Mouse (Mus musculus) neural tube, embryonic 13.5 days (tissue): ENCODE measurements at regions not wholly inside any gene's neighbourhood (a gene's known extent, or its start where the extent isn't known, plus 50 kb on each side); places are given as distances from the start of the nearest gene placed in this dataset.

ENCODE experiments used
- ATAC-seq: fragments of 200-750 bp; cut with Nextera tagmentation; 2 replicates; pipeline ENCODE4 v1.8.0; 2017; ENCODE audit warnings: low read depth, mild to moderate bottlenecking, moderate TSS enrichment, moderate library complexity
- H3K27ac ChIP-seq: fragments of 300-500 bp; sonication (generic); replicated peaks from 2 replicates; pipeline ENCODE4 v1.5.1; 2015; ENCODE audit warnings: moderate library complexity, mild to moderate bottlenecking, inconsistent platforms
- H3K27me3 ChIP-seq: fragments of 300-500 bp; sonication (generic); 2 replicates; pipeline ENCODE4 v1.6.1; 2015; ENCODE audit warnings: mild to moderate bottlenecking, inconsistent platforms
- H3K36me3 ChIP-seq: fragments of 300-500 bp; sonication (generic); 2 replicates; pipeline ENCODE4 v1.6.1; 2015; ENCODE audit warnings: mild to moderate bottlenecking, inconsistent platforms
- H3K4me1 ChIP-seq: fragments of 300-500 bp; sonication (generic); replicated peaks from 2 replicates; pipeline ENCODE4 v1.6.1; 2015; ENCODE audit warnings: inconsistent platforms
- H3K4me2 ChIP-seq: fragments of 300-500 bp; sonication (generic); 2 replicates; pipeline ENCODE4 v1.6.1; 2015; ENCODE audit warnings: inconsistent platforms, mild to moderate bottlenecking, moderate library complexity
- H3K4me3 ChIP-seq: fragments of 300-500 bp; sonication (generic); 2 replicates; pipeline ENCODE4 v1.5.1; 2015; ENCODE audit warnings: mild to moderate bottlenecking, inconsistent platforms
- H3K9ac ChIP-seq: fragments of 300-500 bp; sonication (generic); 2 replicates; pipeline ENCODE4 v1.6.1; 2015; ENCODE audit warnings: moderate library complexity, mild to moderate bottlenecking, inconsistent platforms
- H3K9me3 ChIP-seq: fragments of 300-500 bp; sonication (generic); 2 replicates; pipeline ENCODE4 v1.6.1; 2016; ENCODE audit warnings: inconsistent platforms
- WGBS: fragments of 180-500 bp; shearing (Covaris S2); methylation state at CpG from one replicate; pipeline ENCODE4 v1.1.7; 2015; 5-methylcytosine and 5-hydroxymethylcytosine counted together

DNA sequence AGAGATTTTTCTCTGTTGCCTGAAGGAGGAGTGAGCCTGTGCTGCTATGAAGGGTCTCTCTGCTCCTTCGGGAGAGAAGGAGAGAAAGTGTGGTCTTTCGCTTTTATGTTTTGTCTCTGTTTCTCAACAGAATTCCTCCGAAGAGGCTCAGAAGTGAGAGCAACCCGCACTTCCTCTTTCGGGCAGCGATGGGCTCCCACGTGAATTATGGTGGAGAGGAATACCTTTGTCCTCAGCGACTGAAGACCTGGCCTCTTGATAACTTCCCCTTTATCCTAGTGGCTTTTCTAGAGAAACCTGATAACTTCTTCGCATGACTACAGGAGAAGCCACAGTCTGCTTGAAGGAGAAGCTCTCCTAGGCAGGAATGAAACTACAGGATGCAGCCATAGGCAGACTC lies 216.4 kb downstream of the Bcl2l11 start:
- Histone ChIP-seq H3K9ac (no peak overlapping the region), H3K9me3 (no peaks in the 10 kb centered on the region), H3K27me3 (no peaks in the 10 kb centered on the region), H3K4me1 (peaks cover 24% of the 10 kb centered on the region), H3K27ac (no peak overlapping the region), H3K36me3 (no peaks in the 10 kb centered on the region), H3K4me3 (no peak overlapping the region), H3K4me2 (no peak overlapping the region)
- 75% methylated on average over 9 of the region's 9 CpGs for WGBS
- no peak for ATAC-seq

DNA sequence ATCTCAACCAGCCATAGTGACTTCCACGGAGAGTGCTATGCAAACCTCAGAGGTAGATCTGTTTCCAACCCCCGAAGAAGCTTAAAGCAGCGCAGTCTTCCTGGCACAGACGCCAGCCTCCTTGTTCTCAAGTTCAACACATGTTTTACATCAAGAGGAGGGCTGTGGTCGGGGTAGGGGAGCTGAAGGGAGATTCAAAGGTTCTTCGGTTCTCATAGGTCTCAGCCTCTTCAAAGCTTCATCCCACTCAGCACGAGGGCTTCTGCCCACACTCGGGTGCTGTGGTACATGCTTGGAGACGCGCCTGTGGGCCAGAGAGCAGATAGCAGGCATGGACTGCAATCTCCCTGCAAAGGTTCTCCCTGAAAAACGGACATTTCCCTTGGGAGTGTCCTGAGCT lies 219.7 kb downstream of the Bcl2l11 start:
- H3K4me2 ChIP-seq, result no peak overlapping the region
- no peak overlapping the region for H3K9ac ChIP-seq
- H3K4me3 ChIP-seq, result no peak overlapping the region
- H3K27ac ChIP-seq, result no peak overlapping the region
- H3K4me1 ChIP-seq, result no peaks in the 10 kb centered on the region
- 76% methylated on average over 11 of the region's 11 CpGs for WGBS
- no peaks in the 10 kb centered on the region for H3K27me3 ChIP-seq
- H3K9me3 ChIP-seq, result no peaks in the 10 kb centered on the region
- H3K36me3 ChIP-seq, result no peaks in the 10 kb centered on the region
- ATAC-seq, result no peak

DNA sequence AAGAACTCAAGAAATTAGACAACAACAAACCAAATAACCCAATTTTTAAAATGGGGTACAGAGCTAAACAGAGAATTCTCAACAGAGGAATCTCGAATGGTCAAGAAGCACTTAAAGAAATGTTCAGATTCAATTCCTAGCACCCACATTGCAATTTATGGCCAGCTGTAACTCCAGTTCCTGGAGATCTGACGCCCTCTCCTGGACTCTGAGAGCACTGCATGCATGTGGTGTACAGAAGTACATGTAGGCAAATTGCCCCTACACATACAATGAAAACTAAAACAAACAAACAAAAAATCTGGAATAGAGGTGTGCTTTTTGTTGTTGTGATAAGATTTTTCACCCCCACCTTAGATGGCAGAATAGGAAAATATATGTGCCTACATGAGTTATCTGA lies 222.7 kb downstream of the Bcl2l11 start:
- H3K4me2 ChIP-seq, result no peak overlapping the region
- 75% methylated on average over 2 of the region's 2 CpGs for WGBS
- no peak overlapping the region for H3K4me3 ChIP-seq
- ATAC-seq, result no peak
- H3K27me3 ChIP-seq, result no peaks in the 10 kb centered on the region
- no peak overlapping the region for H3K9ac ChIP-seq
- no peaks in the 10 kb centered on the region for H3K36me3 ChIP-seq
- H3K4me1 ChIP-seq, result no peaks in the 10 kb centered on the region
- no peaks in the 10 kb centered on the region for H3K9me3 ChIP-seq
- H3K27ac ChIP-seq, result no peak overlapping the region

GRCm38 (mm10) chr2:128351405-128351804 lies 225.6 kb downstream of the Bcl2l11 start:
- H3K4me2 ChIP-seq, result no peak overlapping the region
- peaks cover 5% of the 10 kb centered on the region for H3K9me3 ChIP-seq
- no peak overlapping the region for H3K9ac ChIP-seq
- ATAC-seq, result no peak
- 90% methylated on average over 16 of the region's 16 CpGs for WGBS
- no peak overlapping the region for H3K4me3 ChIP-seq
- no peaks in the 10 kb centered on the region for H3K4me1 ChIP-seq
- no peaks in the 10 kb centered on the region for H3K27me3 ChIP-seq
- no peaks in the 10 kb centered on the region for H3K36me3 ChIP-seq
- no peak overlapping the region for H3K27ac ChIP-seq

GRCm38 (mm10) chr2:128352533-128352932 lies 226.7 kb downstream of the Bcl2l11 start:
- no peaks in the 10 kb centered on the region for H3K27me3 ChIP-seq
- H3K4me2 ChIP-seq, result no peak overlapping the region
- H3K36me3 ChIP-seq, result no peaks in the 10 kb centered on the region
- no peaks in the 10 kb centered on the region for H3K4me1 ChIP-seq
- ATAC-seq, result no peak
- no peak overlapping the region for H3K9ac ChIP-seq
- no peak overlapping the region for H3K4me3 ChIP-seq
- peaks cover 5% of the 10 kb centered on the region for H3K9me3 ChIP-seq
- H3K27ac ChIP-seq, result no peak overlapping the region
- WGBS, result 90% methylated on average over 1 of the region's 1 CpGs

DNA sequence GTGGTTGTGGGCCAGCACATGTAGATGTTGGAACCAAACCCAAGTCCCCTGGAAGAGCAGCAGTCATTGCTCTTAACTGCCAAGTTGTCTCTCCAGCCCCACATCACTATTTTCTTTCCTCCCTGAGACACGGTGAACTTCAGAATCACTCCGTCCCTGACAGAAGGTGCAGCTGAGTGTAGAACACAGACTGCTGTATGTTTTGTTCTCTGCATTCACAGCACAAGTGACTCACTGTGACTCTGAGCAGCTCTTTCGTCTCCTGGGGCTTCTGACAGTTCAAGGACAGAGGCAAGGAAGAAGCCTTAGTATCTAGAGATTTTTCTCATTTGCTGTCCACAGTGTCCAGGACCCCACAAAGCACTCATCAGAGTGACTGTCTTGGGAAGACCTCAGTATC lies 227.6 kb downstream of the Bcl2l11 start:
- H3K9ac ChIP-seq, result no peak overlapping the region
- 81% methylated on average over 3 of the region's 3 CpGs for WGBS
- H3K36me3 ChIP-seq, result no peaks in the 10 kb centered on the region
- no peaks in the 10 kb centered on the region for H3K27me3 ChIP-seq
- no peak overlapping the region for H3K27ac ChIP-seq
- H3K4me3 ChIP-seq, result no peak overlapping the region
- H3K4me1 ChIP-seq, result no peaks in the 10 kb centered on the region
- no peak overlapping the region for H3K4me2 ChIP-seq
- ATAC-seq, result no peak
- peaks cover 5% of the 10 kb centered on the region for H3K9me3 ChIP-seq

GRCm38 (mm10) chr2:128356326-128356725 lies 230.5 kb downstream of the Bcl2l11 start:
- WGBS, result 80% methylated on average over 4 of the region's 4 CpGs

GRCm38 (mm10) chr2:128359106-128359505 lies 231.9 kb upstream of the Spdye4c start:
- H3K27me3 ChIP-seq, result no peaks in the 10 kb centered on the region
- H3K27ac ChIP-seq, result no peak overlapping the region
- 74% methylated on average over 4 of the region's 4 CpGs for WGBS
- H3K4me1 ChIP-seq, result peaks cover 6% of the 10 kb centered on the region
- ATAC-seq, result no peak
- H3K4me2 ChIP-seq, result no peak overlapping the region
- H3K9me3 ChIP-seq, result peaks cover 5% of the 10 kb centered on the region
- no peak overlapping the region for H3K4me3 ChIP-seq
- H3K9ac ChIP-seq, result no peak overlapping the region
- no peaks in the 10 kb centered on the region for H3K36me3 ChIP-seq

More at GRCm38 (mm10) chr2:128356326-128356725, 230.5 kb downstream of the Bcl2l11 start:
- H3K4me3 ChIP-seq, result no peak overlapping the region
- no peak for ATAC-seq
- H3K27ac ChIP-seq, result no peak overlapping the region
- no peaks in the 10 kb centered on the region for H3K27me3 ChIP-seq
- peaks cover 5% of the 10 kb centered on the region for H3K9me3 ChIP-seq
- no peaks in the 10 kb centered on the region for H3K36me3 ChIP-seq
- H3K4me1 ChIP-seq, result no peaks in the 10 kb centered on the region
- no peak overlapping the region for H3K4me2 ChIP-seq
- H3K9ac ChIP-seq, result no peak overlapping the region

- no peak overlapping the region for H3K27ac ChIP-seq
- H3K36me3 ChIP-seq, result no peaks in the 10 kb centered on the region
- peaks cover 5% of the 10 kb centered on the region for H3K9me3 ChIP-seq
- H3K4me1 ChIP-seq, result peaks cover 6% of the 10 kb centered on the region
- no peaks in the 10 kb centered on the region for H3K27me3 ChIP-seq
- no peak for ATAC-seq
- H3K4me3 ChIP-seq, result no peak overlapping the region
- 75% methylated on average over 5 of the region's 5 CpGs for WGBS
- no peak overlapping the region for H3K9ac ChIP-seq
- no peak overlapping the region for H3K4me2 ChIP-seq
Observed at GRCm38 (mm10) chr2:128360517-128360916, 230.5 kb upstream of the Spdye4c start.

DNA sequence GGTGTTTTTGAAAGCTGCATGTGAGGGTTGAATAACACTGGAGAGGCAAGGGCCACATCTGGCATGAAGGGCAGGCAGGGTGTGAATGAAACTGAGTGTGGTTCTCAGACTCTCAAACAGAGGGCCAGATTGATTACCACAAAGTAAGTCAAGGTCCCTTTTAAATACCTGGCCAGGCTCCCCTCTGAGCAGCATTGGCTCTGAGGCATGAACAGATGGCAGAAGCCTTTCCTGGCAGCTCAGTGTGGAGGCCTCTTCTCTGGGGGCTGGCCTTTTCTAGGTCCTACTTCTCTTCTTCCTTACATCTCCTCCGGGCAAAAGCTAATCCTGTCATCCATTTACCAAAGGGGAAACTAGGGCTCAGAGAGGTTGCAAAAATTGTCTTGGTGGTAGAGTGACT lies 229.6 kb upstream of the Spdye4c start:
- Histone ChIP-seq H3K4me1 (peaks cover 6% of the 10 kb centered on the region), H3K36me3 (no peaks in the 10 kb centered on the region), H3K4me2 (no peak overlapping the region), H3K27ac (no peak overlapping the region), H3K9ac (no peak overlapping the region), H3K4me3 (no peak overlapping the region), H3K27me3 (no peaks in the 10 kb centered on the region), H3K9me3 (no peaks in the 10 kb centered on the region)
- no peak for ATAC-seq
- 83% methylated on average over 1 of the region's 1 CpGs for WGBS

DNA sequence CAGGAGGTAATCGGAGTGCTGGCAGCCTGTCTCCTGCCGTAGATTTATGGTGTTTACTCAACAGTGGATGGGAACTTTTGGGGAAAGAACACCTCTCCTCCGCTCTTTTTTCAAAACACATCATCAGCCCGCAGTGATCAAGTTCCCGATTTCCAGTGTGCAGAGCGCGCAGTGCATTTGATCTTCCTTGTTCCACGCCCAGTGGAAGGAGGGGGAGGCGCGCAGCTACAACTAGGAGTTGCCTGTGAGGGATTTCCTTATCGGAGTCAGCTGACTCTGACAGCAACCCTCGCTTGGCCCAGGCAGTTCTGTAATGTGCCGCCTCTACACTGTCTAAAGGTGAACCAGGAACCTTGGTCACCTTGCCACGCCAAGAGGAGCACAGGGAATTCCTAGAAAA lies 226.8 kb upstream of the Spdye4c start:
- H3K27me3 ChIP-seq, result no peaks in the 10 kb centered on the region
- H3K4me3 ChIP-seq, result no peak overlapping the region
- WGBS, result 60% methylated on average over 14 of the region's 14 CpGs
- peaks cover 6% of the 10 kb centered on the region for H3K4me1 ChIP-seq
- ATAC-seq, result no peak
- H3K9me3 ChIP-seq, result no peaks in the 10 kb centered on the region
- no peaks in the 10 kb centered on the region for H3K36me3 ChIP-seq
- no peak overlapping the region for H3K9ac ChIP-seq
- H3K4me2 ChIP-seq, result 0 out of 2 replicates have a peak overlapping the region, but pooled peaks have one; percentile 3
- H3K27ac ChIP-seq, result no peak overlapping the region

- 71% methylated on average over 3 of the region's 3 CpGs for WGBS
- Histone ChIP-seq H3K36me3 (no peaks in the 10 kb centered on the region), H3K4me2 (no peak overlapping the region), H3K9me3 (no peaks in the 10 kb centered on the region), H3K4me1 (peaks cover 6% of the 10 kb centered on the region), H3K27me3 (no peaks in the 10 kb centered on the region), H3K9ac (no peak overlapping the region), H3K4me3 (no peak overlapping the region), H3K27ac (no peak overlapping the region)
- no peak for ATAC-seq
Observed at GRCm38 (mm10) chr2:128365004-128365403, 226.0 kb upstream of the Spdye4c start.

DNA sequence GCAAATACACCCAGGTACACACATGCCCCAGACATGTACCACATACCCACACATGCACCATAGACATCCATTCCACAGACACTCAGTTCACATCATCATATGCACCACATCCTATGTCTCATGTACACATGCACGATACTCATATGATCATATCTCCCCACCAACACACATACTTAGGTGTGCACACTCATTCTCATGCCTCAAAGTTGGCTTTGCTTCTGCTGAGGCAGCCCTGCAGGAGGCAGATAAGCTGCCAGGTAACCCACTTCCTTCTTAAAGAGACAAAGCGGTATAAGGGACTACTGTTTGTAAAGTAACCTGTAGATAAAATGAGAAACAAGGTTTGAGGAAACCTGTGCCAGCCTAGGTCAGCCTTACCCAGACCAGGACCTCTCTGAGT lies 225.2 kb upstream of the Spdye4c start:
- Histone ChIP-seq H3K27me3 (no peaks in the 10 kb centered on the region), H3K36me3 (no peaks in the 10 kb centered on the region), H3K9ac (no peak overlapping the region), H3K9me3 (no peaks in the 10 kb centered on the region), H3K4me1 (peaks cover 6% of the 10 kb centered on the region), H3K27ac (no peak overlapping the region), H3K4me3 (no peak overlapping the region), H3K4me2 (no peak overlapping the region)
- WGBS, result 90% methylated on average over 2 of the region's 2 CpGs
- no peak for ATAC-seq
